Mouse (Mus musculus) heart, adult 18-20 months (tissue): Measurements from ENCODE around the gene Mecom. TPM values are rescaled to one million over a fixed set of nuclear protein-coding genes. Genes with fewer than 3 reads are reported as not detected.
"Not testable (repeated sequence)": the region's sequence is repeated elsewhere in the genome, so short reads cannot be mapped to it uniquely, and the experiment has no call there.

ENCODE experiments used
- DNase-seq, 2 experiments: peaks; one replicate each; pipeline ENCODE4 v3.0.0; 2021 to 2022; ENCODE audit warnings: mixed read lengths in 1 of 2
- total RNA-seq, 2 experiments: library from RNA; stranded (reverse); gene quantifications; 2 replicates each; pipeline ENCODE4 v1.2.3; 2021

The Mecom gene
- total RNA-seq, 2 experiments from 2014 or later, result 11.2 to 11.8 TPM

DNA sequence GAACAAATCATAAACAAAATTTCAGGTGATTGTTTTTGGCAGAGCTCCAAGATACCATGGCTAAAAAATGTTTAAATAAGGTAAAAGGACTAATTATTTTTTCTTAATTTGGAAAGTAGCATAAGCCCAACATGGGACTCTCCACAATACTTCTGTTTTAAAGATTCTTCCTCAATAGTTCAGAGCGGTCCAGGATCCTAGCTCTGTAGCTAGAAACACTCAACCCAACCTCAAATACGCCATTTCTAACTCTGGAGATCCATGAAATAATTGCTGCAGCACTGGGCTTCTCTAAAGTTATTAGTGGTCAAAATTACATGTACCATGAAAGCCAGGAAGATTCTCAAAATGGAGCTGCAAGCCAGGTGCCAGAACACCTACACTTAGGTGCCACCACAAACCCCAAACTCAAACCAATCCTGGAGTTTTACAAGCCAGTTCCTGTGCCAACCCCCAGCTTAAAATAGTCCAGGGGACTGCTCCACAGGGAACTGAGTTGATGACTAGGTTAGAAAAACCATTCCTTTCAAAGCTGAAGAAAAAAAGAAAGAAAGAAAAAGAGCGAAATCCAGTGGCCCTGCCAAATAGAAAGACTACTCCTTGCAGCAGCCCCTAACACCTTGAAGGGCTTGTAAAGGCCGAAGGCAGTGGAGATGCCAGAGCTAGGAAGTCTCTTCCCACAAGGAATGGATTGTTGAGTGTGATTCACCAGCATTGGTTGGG, 102.4 kb downstream of the Mecom start:
- DNase-seq, result no peak

DNA sequence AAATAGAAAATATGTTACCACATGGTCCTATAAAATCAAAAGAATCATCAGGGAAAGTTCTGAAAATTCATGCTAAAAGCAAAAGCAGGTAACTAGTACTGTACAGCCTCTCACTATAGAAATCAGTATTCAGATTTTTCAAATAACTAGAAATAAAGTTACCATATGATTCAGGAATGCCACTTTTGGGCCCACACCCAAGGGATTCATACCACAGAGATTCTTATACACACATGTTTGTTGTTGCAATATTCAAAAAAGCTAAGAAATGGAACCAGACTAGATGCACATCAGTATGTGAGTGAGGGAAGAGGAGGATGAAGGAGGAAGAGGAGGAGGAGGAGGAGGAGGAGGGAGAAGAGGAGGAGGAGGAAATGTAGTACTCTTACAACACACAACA, 106.2 kb downstream of the Mecom start:
- DNase-seq, result no peak

DNA sequence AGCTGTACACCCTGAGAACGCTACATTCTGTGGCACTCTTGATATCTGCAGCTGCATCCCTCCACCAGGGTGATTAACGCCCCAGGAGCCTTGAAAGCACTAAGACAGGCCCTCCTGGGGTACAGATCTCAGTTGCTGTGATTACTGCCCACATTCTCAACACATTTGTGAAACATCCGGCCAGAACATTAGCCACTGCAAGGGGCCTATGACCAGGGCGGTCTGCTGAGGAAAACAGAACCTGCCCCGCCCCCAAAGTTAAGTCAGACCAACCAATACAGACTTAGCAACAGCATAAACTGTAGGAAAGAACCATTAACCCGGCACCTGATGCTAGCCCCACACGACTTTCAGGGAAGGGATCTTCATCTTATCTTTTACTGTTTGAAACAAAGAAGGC, 109.8 kb downstream of the Mecom start:
- DNase-seq, result no peak

DNA sequence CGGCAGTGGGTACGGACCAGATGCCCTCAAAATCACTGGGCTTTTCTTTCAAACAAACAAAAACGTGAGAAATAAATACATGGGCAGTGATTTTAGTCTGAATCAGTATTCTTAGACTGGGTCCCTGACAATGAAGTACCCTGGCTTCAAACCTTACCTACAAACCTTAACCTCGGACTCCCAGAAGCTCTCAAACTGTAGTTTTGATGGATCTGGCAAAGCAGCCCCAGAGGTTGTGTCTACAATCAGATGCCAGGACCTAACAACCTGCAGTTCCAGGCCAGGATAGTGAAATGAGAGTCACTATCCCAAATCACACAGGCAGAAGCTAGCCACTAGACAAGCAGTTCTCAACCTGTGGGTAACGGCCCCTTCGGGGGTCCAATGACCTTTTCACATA, 111.2 kb downstream of the Mecom start:
- DNase-seq, result no peak

DNA sequence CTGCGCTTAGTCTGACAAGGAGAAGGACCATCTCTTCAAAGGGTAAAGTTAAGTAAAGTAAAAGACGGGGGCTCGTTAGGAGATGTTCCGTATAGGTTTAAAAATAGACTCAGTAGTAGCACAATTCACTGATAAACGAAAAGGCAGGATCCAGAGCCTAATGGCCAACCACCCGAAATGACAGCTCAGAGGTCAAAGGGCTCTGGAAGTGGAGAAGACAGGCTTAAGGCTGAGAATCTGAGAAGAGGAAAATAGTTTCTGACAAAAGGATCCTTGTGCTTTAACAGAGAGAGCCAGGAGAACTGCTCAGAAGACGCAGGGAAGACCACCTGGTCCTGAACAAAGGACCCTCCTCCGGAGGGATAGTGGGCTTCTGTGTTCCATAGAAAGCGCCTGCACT, 111.7 kb downstream of the Mecom start:
- no peak for DNase-seq

DNA sequence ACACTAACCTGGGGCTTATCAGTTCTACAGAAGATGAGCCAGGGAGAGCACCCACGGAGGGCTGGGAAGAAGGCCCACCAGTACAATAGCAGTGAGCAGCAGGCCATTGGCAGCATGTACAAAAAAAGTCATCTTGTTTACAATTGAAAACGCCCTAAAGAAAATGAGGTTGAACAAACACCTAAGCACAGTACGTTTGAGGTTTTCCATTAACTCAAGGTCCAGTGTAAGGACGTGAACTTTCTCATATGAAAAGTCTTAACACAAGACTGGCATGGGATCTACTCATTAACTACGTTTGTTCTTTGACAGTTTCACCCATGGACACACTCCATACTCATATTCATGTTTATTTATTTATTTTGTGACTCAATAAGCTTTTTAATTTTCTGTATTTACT, 118.9 kb downstream of the Mecom start:
- DNase-seq, result no peak

DNA sequence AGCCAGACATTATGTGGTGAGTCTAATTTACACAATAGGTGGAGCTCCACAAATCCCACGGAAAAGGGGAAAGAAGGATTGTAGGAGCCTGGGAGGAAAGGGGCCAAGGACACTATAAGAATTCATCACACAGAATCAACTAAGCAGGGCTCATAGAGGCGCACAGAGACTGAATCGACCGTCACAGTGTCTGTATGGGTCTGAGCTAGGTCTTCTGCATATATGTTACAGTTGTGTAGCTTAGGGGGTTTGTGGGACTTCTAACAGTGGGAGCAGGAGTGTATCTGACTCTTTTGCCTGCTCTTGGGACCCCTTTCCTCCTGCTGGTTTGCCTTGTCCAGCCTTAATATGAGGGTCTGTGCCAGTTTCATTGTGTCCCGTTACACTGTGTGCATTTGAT, 123.8 kb downstream of the Mecom start:
- no peak for DNase-seq

DNA sequence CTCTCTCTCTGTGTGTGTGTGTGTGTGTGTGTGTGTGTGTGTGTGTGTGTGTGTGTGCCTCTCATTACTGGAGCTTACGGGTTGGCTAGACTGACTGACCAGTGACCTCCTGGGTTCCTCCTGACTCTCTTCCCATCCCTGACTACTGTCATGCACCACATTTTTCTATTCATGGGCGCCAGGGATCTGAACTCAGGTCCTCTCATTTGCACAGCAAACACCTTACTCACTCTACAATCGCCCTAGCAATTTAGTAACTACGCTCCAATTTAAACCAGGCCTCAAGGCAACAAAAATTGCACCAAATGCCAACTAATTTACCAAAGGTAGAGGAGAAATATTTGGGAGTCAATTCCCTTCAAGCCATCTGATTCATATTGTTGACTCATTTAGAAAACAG, 125.9 kb downstream of the Mecom start:
- DNase-seq, result not testable (repeated sequence)

DNA sequence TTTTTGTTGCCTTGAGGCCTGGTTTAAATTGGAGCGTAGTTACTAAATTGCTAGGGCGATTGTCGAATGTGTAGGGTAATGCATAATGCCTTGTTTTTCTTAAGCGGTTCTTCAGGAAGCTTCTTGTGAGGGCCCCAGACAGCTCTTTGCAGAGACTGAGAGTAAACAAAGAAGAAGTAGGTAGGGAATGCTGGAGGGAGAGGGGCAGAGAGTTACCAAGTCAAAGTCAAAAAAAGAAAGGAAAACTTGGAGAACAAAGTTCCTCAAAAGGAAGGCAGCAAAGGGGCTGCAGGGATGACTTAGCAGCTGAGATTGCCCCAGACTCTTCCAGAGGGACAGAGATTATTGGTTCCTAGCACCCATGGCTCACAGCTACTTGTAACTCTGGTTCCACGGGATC, 126.9 kb downstream of the Mecom start:
- no peak for DNase-seq

DNA sequence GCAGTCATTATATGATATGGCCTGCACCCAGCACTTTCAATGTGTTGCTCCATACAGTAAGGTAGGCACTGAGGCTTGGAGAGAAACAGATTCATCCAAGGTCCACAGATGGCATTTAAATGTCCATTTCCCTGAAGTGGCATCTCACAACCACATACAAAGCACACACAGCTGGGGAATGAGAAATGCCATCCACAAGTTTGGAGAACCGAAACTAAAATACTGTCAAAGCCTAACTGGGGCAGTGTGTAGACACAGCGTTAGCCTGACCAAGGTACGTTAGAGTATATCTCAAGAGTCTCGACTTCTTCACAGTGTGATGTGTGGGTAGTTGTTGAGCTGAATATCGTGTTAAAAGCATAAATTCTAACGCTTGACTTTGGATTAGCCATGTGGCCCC, 133.6 kb downstream of the Mecom start:
- no peak for DNase-seq

DNA sequence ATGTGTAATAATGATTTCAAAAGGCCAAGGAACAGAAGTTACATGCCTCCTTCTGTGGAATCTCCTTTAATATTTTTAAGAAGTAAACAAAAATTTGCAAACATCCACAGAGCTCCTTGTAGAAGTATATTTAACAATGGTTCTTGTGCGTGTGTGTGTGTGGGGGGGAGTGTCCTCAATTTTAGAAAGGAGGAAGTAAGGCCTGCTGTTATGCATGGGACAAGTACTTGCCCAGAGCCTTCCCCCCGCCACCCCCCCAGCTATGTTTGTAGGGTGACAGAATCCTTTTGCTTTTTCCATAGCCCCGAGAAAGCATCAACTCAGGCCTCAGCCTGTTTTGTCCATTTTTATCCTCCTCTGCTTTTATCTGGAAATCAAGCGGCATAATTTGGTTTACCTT, 137.0 kb downstream of the Mecom start:
- DNase-seq, result no peak

DNA sequence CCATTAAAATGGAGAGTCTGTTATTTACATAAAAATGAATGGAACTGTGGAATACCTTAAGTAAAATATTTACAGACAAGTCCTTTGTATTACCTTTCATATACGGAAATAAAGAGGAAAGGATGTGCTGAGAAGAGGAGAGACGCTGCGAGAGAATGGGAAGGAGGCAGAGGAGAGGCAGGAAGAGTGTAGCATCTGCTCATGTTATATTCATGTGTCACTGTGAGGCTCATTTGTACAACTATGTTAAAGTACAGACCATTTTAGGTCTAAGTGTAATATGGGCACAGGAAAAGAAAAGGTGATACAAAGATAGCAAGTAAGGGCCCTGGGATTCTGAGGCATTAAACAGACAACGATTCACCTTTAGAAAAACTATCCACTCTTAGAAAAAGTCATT, 143.0 kb downstream of the Mecom start:
- DNase-seq, result no peak

DNA sequence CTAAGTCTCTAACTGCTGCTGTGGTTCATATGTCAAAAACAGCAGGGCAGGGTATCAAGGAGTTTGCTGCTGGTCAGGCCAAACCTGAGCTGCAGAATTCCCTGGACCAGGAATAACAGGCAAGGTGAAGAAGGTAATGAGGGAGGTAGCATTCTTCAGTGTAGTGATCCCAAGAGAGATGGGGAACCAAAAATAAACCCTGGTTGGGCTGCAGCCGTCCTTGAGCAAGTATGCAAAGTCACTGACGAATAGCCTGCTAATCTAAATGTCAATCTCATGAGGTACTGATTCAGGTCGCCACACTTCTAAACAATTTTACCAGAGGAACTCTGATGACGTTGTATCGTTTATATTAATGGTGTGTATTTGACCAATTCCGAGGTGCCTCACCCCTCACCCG, 148.9 kb downstream of the Mecom start:
- no peak for DNase-seq

DNA sequence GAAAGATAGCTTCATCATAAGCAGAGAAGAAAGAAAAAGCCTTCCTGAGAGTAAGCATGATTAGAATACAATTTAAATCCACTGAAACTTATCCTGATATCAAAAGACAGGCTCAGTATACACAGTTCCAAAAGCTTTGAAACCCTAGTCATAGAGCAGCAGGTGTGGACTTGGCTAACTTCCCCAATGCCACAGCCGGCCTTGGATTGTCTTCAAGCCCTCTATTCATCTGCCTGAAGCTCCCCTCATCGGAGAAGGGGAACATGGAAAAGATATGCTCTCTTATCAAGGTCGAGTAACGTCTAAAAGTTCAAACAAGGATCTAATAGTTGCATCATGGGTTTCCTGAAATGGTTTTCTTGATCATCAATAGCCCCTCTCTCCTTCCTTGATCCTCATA, 152.9 kb downstream of the Mecom start:
- DNase-seq, result no peak

DNA sequence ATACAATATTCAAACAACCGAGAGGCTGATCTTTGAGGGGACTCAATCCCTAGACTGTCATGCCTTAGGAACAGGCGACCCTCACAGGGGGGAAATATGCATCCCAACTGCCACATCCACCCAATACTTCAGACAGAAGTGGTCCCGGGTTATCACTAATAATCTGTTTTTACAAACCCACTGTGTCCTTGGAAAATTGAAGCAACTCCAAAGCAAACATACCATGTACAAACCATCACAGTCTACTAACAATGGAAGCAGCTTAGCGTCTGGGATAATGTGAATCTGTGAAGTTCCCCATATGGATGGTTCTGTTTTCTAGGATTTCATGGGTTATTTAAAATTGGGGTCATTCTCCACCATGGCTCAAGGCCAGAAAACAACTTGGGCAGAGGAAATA, 155.1 kb downstream of the Mecom start:
- no peak for DNase-seq

DNA sequence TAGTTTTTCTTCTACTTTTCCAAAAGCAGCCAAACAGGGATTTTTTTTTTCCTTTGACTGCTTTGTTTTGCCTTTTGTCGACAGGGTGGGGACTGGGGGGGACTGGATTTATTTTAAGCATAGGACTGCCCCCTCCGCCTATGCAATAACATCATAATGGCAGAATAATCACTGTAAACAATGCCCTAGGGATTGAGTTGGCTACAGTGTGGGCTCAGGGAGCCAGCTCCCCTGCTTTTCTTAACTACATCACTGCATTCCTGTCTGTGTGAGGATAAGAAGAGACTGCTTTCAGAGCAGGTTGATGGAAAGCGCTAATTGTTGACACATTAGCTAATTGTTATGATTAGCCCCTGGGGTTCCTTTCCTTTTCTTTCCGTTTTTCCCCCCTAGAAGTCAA, 155.6 kb downstream of the Mecom start:
- DNase-seq, result peak; percentile 29 to 31

DNA sequence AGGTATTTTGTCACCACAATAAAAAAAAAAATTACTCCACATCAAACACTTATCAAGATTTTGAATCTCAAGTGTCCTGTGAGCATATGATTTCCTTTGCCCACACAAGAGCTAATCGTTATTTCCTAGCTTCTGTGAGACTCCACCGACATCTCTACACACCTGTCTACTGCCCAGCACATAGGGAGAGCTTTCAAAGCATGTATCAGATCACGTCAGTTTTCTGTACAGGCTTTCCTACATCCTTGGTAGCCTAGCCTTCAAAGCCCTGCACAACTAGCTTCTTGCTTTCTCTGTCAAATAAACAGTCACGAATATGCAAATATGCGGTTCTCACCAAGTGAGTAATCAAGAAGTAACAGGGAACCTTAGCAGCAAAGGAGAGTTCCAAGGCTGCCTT, 157.5 kb downstream of the Mecom start:
- no peak for DNase-seq

DNA sequence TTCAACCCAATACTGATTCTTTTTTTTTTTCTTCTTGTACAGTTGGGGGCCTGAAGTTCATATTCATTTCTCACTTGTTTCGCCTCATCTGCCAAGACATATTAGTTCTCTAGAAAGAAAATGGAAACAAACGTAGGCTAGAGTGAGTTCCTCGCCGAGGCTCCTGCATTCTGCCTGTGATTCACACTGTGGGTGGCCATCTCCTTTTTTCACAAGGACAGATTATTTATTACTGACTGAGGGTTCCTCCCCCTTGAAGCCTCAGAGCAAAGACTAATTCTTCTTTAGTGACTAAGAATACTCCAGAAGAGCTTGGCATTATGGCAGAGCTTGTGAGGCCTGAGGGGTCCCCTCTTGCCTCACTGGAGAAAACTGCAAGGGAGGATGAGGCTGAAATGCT, 167.5 kb downstream of the Mecom start:
- no peak for DNase-seq

DNA sequence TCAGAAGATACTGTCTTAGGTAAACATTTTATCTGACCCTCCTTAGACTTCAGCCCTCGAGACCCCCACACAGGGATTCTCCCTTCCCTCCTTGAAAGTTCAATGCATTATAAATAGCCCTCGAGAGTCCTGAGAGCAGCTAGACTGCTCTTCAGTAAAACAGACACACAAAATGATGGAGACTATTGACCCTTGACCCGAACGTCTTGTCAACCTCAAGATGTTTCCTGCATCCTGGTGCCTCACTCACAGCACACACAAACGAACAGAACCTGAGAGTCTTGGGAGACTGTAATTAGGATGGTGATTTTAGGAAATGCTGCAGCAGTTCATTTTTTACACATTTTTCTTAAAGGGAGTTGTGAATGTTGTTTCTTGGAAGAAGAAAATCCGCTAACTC, 168.5 kb downstream of the Mecom start:
- DNase-seq, result no peak

DNA sequence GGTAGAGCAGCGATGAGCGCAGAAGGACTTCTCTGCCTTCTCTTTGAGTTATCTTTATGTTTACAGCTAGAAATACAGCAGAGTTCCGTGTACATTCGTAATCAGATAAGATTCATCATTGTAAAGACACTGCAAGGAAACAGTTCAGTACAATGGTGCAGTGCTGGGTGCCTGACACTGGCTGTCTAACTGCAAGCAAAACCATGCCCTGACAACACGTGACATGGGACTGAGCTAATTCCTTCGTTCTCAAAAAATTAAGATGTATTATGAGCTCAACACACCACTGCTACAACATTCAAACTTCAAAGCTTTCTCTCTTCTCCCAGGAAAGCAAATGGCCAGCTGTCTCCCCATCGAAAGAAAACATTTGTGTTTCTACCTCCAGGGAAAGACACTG, 176.3 kb downstream of the Mecom start:
- no peak for DNase-seq

DNA sequence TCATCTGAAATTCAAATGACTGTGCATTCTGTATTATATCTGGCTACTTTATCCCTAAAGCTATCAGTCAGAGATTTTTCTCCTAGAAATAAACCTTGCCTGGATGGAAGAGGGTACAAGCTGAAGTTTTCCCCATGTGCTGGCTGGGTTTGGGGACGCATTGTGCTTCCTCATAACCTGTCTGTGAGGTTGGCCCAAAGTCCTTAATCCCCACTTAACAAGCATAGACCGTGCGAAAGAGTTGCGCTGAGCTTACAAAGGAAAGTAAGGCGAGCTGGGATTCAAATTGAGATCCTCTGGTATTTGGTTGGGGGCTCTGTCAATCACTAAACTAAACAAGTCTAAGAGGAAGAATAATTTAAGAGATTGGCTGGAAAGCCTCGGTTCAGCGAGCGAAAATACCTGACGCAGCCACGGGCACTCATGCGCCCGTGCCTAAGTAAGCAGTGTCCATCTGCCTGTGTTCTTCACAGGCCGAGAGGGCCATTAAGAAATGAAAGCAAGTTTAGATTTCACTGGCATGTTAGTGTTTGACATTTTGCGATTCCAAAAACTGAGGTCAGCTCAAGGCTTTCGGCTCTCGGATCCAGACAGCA, 176.8 kb downstream of the Mecom start:
- no peak for DNase-seq

DNA sequence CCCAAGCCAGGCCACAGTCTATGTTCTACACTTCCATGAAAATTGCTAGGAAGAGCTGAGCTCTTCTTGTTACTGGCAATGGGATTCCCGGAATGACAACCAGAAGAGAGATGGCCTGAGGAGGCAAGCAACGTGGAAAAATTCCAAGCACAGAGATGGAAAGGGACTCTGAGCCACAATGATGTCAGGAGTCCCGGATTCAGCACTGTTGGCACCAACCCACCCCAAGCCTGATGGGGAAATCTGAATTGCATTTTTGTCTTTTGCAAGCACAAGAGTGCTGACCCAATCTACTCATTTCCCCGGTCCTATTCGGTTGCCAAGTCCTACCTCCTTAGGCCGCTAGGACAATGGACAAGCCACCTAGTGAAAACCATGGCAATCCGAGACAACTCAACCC, 181.2 kb downstream of the Mecom start:
- peak; percentile 31 to 38 for DNase-seq

DNA sequence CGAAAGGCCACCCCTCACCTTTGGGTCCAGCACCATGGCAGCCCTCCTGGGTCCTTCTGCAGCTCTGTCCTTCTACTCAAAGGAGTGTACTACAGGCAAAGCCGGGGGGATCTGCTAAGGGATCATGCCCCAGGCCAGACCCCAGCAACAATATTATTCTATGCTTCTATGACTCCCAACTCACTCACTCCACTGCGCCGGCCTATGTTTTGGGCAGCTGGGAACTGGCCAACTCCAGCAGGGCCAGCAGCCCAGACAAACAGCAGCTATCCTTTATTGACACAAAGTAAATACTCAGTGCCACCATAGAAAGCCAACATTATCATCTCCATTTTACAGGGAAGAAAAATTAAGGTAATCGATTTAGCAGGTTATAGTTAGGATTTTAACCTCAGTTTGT, 186.6 kb downstream of the Mecom start:
- no peak for DNase-seq
